In genomic region chr19:22595246-22595645, GRCm38 (mm10) we compare ENCODE assay signal across 20 mouse cellular contexts.
DNase-seq lines count a peak whose midpoint lies in the region; ATAC-seq lines count a peak whose summit lies in the region.
"Had no signal": no experiment of that assay in that cellular context is flagged by ENCODE, and none has a peak within 500 bp of the region (broad histone marks: within the 10 kb centered on the region; RNA-seq: fewer than 3 reads in every experiment).

No protein-coding gene starts in this region.

- 32% methylated on average over 2 of the region's 2 CpGs for WGBS in midbrain, embryonic 13.5 days
- 46% methylated on average over 2 of the region's 2 CpGs for WGBS in midbrain, embryonic 15.5 days
- WGBS in forebrain, embryonic 15.5 days: 4% methylated on average over 2 of the region's 2 CpGs

- H3K4me1 ChIP-seq in midbrain, embryonic 13.5 days (replicated peaks): no peaks in the 10 kb centered on the region
- H3K4me1 ChIP-seq in midbrain, embryonic 15.5 days: no peaks in the 10 kb centered on the region; the same call in 1 of the 2 replicates
- H3K4me1 ChIP-seq in forebrain, embryonic 15.5 days: peaks cover 6% of the 10 kb centered on the region; the same call in 1 of the 2 replicates
- H3K4me1 ChIP-seq: heart, embryonic 15.5 days; neural tube, embryonic 15.5 days had no signal

- H3K27me3 ChIP-seq in midbrain, embryonic 13.5 days: no peaks in the 10 kb centered on the region
- no peaks in the 10 kb centered on the region for H3K27me3 ChIP-seq in midbrain, embryonic 15.5 days (replicated peaks)
- peaks cover 40% of the 10 kb centered on the region for H3K27me3 ChIP-seq in forebrain, embryonic 15.5 days
- H3K27me3 ChIP-seq: heart, embryonic 15.5 days; limb, embryonic 12.5 days; neural tube, embryonic 15.5 days had no signal

- no peak overlapping the region for H3K4me3 ChIP-seq in midbrain, embryonic 13.5 days (replicated peaks)
- H3K4me3 ChIP-seq in midbrain, embryonic 15.5 days: no peak overlapping the region
- no peak overlapping the region for H3K4me3 ChIP-seq in forebrain, embryonic 15.5 days
- H3K4me3 ChIP-seq: heart, embryonic 15.5 days; limb, embryonic 12.5 days; neural tube, embryonic 15.5 days had no signal

- H3K36me3 ChIP-seq in midbrain, embryonic 13.5 days: no peaks in the 10 kb centered on the region
- H3K36me3 ChIP-seq in midbrain, embryonic 15.5 days (replicated peaks): no peaks in the 10 kb centered on the region
- no peaks in the 10 kb centered on the region for H3K36me3 ChIP-seq in forebrain, embryonic 15.5 days
- H3K36me3 ChIP-seq: heart, embryonic 15.5 days; limb, embryonic 12.5 days; neural tube, embryonic 15.5 days had no signal

- no peaks in the 10 kb centered on the region for H3K9me3 ChIP-seq in midbrain, embryonic 13.5 days
- no peaks in the 10 kb centered on the region for H3K9me3 ChIP-seq in midbrain, embryonic 15.5 days
- no peaks in the 10 kb centered on the region for H3K9me3 ChIP-seq in forebrain, embryonic 15.5 days
- H3K9me3 ChIP-seq: heart, embryonic 15.5 days; limb, embryonic 12.5 days; neural tube, embryonic 15.5 days had no signal

- 0 out of 2 replicates have a peak, but pooled peaks have one; percentile 45 for ATAC-seq in midbrain, embryonic 13.5 days
- no peak for ATAC-seq in midbrain, embryonic 15.5 days (replicated peaks)
- peak; percentile 93 for ATAC-seq in forebrain, embryonic 15.5 days (replicated peaks)
- ATAC-seq: intestine, postnatal 0 days; liver, postnatal 0 days; lung, postnatal 0 days had no signal

- no peak overlapping the region for H3K9ac ChIP-seq in midbrain, embryonic 13.5 days (replicated peaks)
- no peak overlapping the region for H3K9ac ChIP-seq in midbrain, embryonic 15.5 days
- no peak overlapping the region for H3K9ac ChIP-seq in forebrain, embryonic 15.5 days (replicated peaks)
- H3K9ac ChIP-seq: heart, embryonic 15.5 days; limb, embryonic 12.5 days; liver, postnatal 0 days; neural tube, embryonic 15.5 days had no signal

- H3K4me2 ChIP-seq in midbrain, embryonic 13.5 days (replicated peaks): no peak overlapping the region
- no peak overlapping the region for H3K4me2 ChIP-seq in midbrain, embryonic 15.5 days
- no peak overlapping the region for H3K4me2 ChIP-seq in forebrain, embryonic 15.5 days (replicated peaks)
- H3K4me2 ChIP-seq: heart, embryonic 15.5 days; limb, embryonic 12.5 days; liver, embryonic 11.5 days; neural tube, embryonic 15.5 days had no signal

- intact Hi-C loops in heart, postnatal 25 days (cut with DNase I): no loop called here

- DNase-seq in embryo, embryonic 10 days (ENCODE audit: low spot score): peak; percentile 17
- DNase-seq in embryo, embryonic 9.5 days (ENCODE audit: extremely low spot score): no peak
- DNase-seq in heart, postnatal 25 days (ENCODE audit: low spot score): no peak
- no peak for DNase-seq in kidney, adult 9 months
- no peak for DNase-seq in left cerebral cortex, adult 18-20 months (ENCODE audit: low spot score in 2 of 2)
- DNase-seq: adrenal gland, postnatal 36 days; cerebellum, adult 11 months; cerebellum, adult 9-11 months; kidney, postnatal 4 days; liver, postnatal 0 days had no signal

- no peak overlapping the region for H3K27ac ChIP-seq in midbrain, embryonic 13.5 days
- no peak overlapping the region for H3K27ac ChIP-seq in midbrain, embryonic 15.5 days
- H3K27ac ChIP-seq in forebrain, embryonic 15.5 days (replicated peaks): no peak overlapping the region
- H3K27ac ChIP-seq: heart, embryonic 15.5 days; limb, embryonic 12.5 days; macrophage; neural tube, embryonic 15.5 days had no signal
